Mouse (Mus musculus) adrenal gland, adult 8-10 months (tissue): ENCODE measurements around the gene Map4k3. TPM values are rescaled to one million over a fixed set of nuclear protein-coding genes. Genes with fewer than 3 reads are reported as not detected.
"Not testable (repeated sequence)": the region's sequence is repeated elsewhere in the genome, so short reads cannot be mapped to it uniquely, and the experiment has no call there.

Experiments
- DNase-seq: peaks from one replicate; pipeline ENCODE4 v3.0.0; 2022
- total RNA-seq, 4 experiments: library from RNA; stranded (reverse); gene quantifications; 2 replicates each; pipeline ENCODE4 v1.2.4; 2022

The Map4k3 gene
- total RNA-seq, 4 experiments from 2014 or later, result 41.2 to 71.9 (median 51.9) TPM

GRCm38 (mm10) chr17:80624979-80625378 is 103.3 kb downstream of the Map4k3 start:
- no peak for DNase-seq

- no peak for DNase-seq
Observed at GRCm38 (mm10) chr17:80621691-80622090, 106.6 kb downstream of the Map4k3 start.

GRCm38 (mm10) chr17:80620786-80621423 is 107.4 kb downstream of the Map4k3 start:
- DNase-seq, result peak; percentile 22

GRCm38 (mm10) chr17:80619556-80619955 is 108.7 kb downstream of the Map4k3 start:
- DNase-seq, result no peak

- DNase-seq, result no peak
Observed at GRCm38 (mm10) chr17:80618890-80619289, 109.4 kb downstream of the Map4k3 start.

- DNase-seq, result no peak
Observed at GRCm38 (mm10) chr17:80603806-80604205, 124.5 kb downstream of the Map4k3 start.

- DNase-seq, result no peak
Observed at GRCm38 (mm10) chr17:80603079-80603625, 125.1 kb downstream of the Map4k3 start.

GRCm38 (mm10) chr17:80601371-80601770 is 126.9 kb downstream of the Map4k3 start:
- DNase-seq, result no peak

GRCm38 (mm10) chr17:80583051-80583450 is 145.2 kb downstream of the Map4k3 start:
- DNase-seq, result no peak

- no peak for DNase-seq
Observed at GRCm38 (mm10) chr17:80579901-80580300, 148.4 kb downstream of the Map4k3 start.

GRCm38 (mm10) chr17:80579089-80579488 is 149.2 kb downstream of the Map4k3 start:
- no peak for DNase-seq

GRCm38 (mm10) chr17:80578041-80578440 is 150.2 kb downstream of the Map4k3 start:
- DNase-seq, result no peak

- no peak for DNase-seq
Observed at GRCm38 (mm10) chr17:80577639-80578038, 150.6 kb downstream of the Map4k3 start, which contains the start of gene Cdkl4. Cdkl4 (minus strand) TSS chr17:80577813.

- DNase-seq, result no peak
Observed at GRCm38 (mm10) chr17:80577214-80577613, 151.1 kb downstream of the Map4k3 start.

- DNase-seq, result no peak
Observed at GRCm38 (mm10) chr17:80575008-80575407, 153.3 kb downstream of the Map4k3 start.

GRCm38 (mm10) chr17:80574471-80574965 is 153.8 kb downstream of the Map4k3 start:
- no peak for DNase-seq

- no peak for DNase-seq
Observed at GRCm38 (mm10) chr17:80572187-80572935, 155.9 kb downstream of the Map4k3 start.

- no peak for DNase-seq
Observed at GRCm38 (mm10) chr17:80571460-80571859, 156.8 kb downstream of the Map4k3 start.

- DNase-seq, result not testable (repeated sequence)
Observed at GRCm38 (mm10) chr17:80569718-80570117, 158.6 kb downstream of the Map4k3 start.

- DNase-seq, result no peak
Observed at GRCm38 (mm10) chr17:80568842-80569601, 159.3 kb downstream of the Map4k3 start.

- no peak for DNase-seq
Observed at GRCm38 (mm10) chr17:80568441-80568840, 159.8 kb downstream of the Map4k3 start.

- DNase-seq, result no peak
Observed at GRCm38 (mm10) chr17:80564611-80564924, 163.7 kb downstream of the Map4k3 start.
